Mouse (Mus musculus) MEL (cell line): ENCODE measurements around the gene Prkag2. TPM values are rescaled to one million over a fixed set of nuclear protein-coding genes. Genes with fewer than 3 reads are reported as not detected.

ENCODE experiments used
- DNase-seq: peaks from one replicate; pipeline ENCODE4 v3.0.0; 2011; ENCODE audit warnings: low read depth, low spot score
- H3K27ac ChIP-seq: 2 replicates; pipeline ENCODE4 v1.5.1; 2012; ENCODE audit warnings: low read depth, mild to moderate bottlenecking, control low read depth, low read length, moderate library complexity; ENCODE audit not compliant: control insufficient read depth
- H3K27me3 ChIP-seq, 2 experiments: fragments of 150-350 bp in 1 of 2; sonication (generic) in 1 of 2; 2 replicates each; pipeline ENCODE4 v1.6.1; 2012; ENCODE audit warnings: low read length in 2 of 2, mild to moderate bottlenecking in 2 of 2, improper control_type of control experiment in 1 of 2, moderate library complexity in 1 of 2; ENCODE audit not compliant: insufficient read depth in 2 of 2, control insufficient read depth in 1 of 2
- H3K36me3 ChIP-seq, 2 experiments: 2 replicates each; pipeline ENCODE4 v1.6.1; 2012 to 2014; ENCODE audit warnings: low read length in 2 of 2, improper control_type of control experiment in 1 of 2, inconsistent platforms in 1 of 2, mild to moderate bottlenecking in 1 of 2; ENCODE audit not compliant: insufficient read depth in 2 of 2, control insufficient read depth in 1 of 2
- H3K4me1 ChIP-seq, 2 experiments: fragments of 150-350 bp in 1 of 2; sonication (generic) in 1 of 2; 2 replicates each; pipeline ENCODE4 v1.6.1; 2012; ENCODE audit warnings: low read length in 2 of 2, improper control_type of control experiment in 1 of 2, mild to moderate bottlenecking in 1 of 2; ENCODE audit not compliant: insufficient read depth in 2 of 2, control insufficient read depth in 1 of 2
- H3K4me3 ChIP-seq, 2 experiments: fragments of 150-350 bp in 1 of 2; sonication (generic) in 1 of 2; 2 replicates each; pipeline ENCODE4 v1.5.1; 2012; ENCODE audit warnings: low read depth in 2 of 2, low read length in 2 of 2, mild to moderate bottlenecking in 2 of 2, moderate library complexity in 2 of 2, control low read depth in 1 of 2, improper control_type of control experiment in 1 of 2; ENCODE audit not compliant: control insufficient read depth in 1 of 2, insufficient read depth in 1 of 2
- H3K79me2 ChIP-seq: 2 replicates; pipeline ENCODE4 v1.6.1; 2012; ENCODE audit warnings: mild to moderate bottlenecking, low read length, moderate library complexity; ENCODE audit not compliant: control insufficient read depth, poor library complexity, insufficient read depth
- H3K9ac ChIP-seq: 2 replicates; pipeline ENCODE4 v1.6.1; 2012; ENCODE audit warnings: low read depth, mild to moderate bottlenecking, control low read depth, low read length, moderate library complexity; ENCODE audit not compliant: control insufficient read depth, poor library complexity, severe bottlenecking
- H3K9me3 ChIP-seq: fragments of 150-350 bp; sonication (generic); replicated peaks from 2 replicates; pipeline ENCODE4 v1.6.1; 2012; ENCODE audit warnings: mild to moderate bottlenecking, low read length, improper control_type of control experiment, moderate library complexity; ENCODE audit not compliant: insufficient read depth
- BHLHE40 ChIP-seq: IDR thresholded peaks from 2 replicates; pipeline ENCODE4 v1.6.1; 2012; ENCODE audit warnings: low read depth, mild to moderate bottlenecking, inconsistent platforms, low read length, improper control_type of control experiment, borderline replicate concordance
- CHD1 ChIP-seq: IDR thresholded peaks from 2 replicates; pipeline ENCODE4 v1.6.1; 2012; ENCODE audit warnings: low read depth, mild to moderate bottlenecking, inconsistent platforms, low read length, improper control_type of control experiment
- CHD2 ChIP-seq: IDR thresholded peaks from 2 replicates; pipeline ENCODE4 v1.6.1; 2011; ENCODE audit warnings: low read length, improper control_type of control experiment
- CTCF ChIP-seq, 3 experiments: IDR thresholded peaks in 2 of 3; conservative IDR thresholded peaks in 1 of 3; 2 replicates each; pipeline ENCODE4 v1.5.1; 2011 to 2012; ENCODE audit warnings: low read length in 3 of 3, low read depth in 2 of 3, mild to moderate bottlenecking in 2 of 3, improper control_type of control experiment in 1 of 3, inconsistent platforms in 1 of 3, mixed read lengths in 1 of 3, moderate library complexity in 1 of 3; ENCODE audit not compliant: control insufficient read depth in 1 of 3, insufficient read depth in 1 of 3, poor library complexity in 1 of 3, severe bottlenecking in 1 of 3
- ETS1 ChIP-seq: IDR thresholded peaks from 2 replicates; pipeline ENCODE4 v1.6.1; 2012; ENCODE audit warnings: low read depth, mild to moderate bottlenecking, inconsistent platforms, low read length, improper control_type of control experiment, moderate library complexity
- GABPA ChIP-seq: IDR thresholded peaks from 2 replicates; pipeline ENCODE4 v1.6.1; 2012; ENCODE audit warnings: low read depth, mild to moderate bottlenecking, inconsistent platforms, low read length, improper control_type of control experiment, moderate library complexity
- GATA1 ChIP-seq: IDR thresholded peaks from 2 replicates; pipeline ENCODE4 v1.6.1; 2011; ENCODE audit warnings: low read depth, low read length, improper control_type of control experiment
- KAT2A ChIP-seq: conservative IDR thresholded peaks from 2 replicates; pipeline ENCODE4 v1.6.1; 2012; ENCODE audit warnings: low read depth, low read length, improper control_type of control experiment, inconsistent platforms
- MAZ ChIP-seq: IDR thresholded peaks from 2 replicates; pipeline ENCODE4 v1.6.1; 2012; ENCODE audit warnings: low read depth, mild to moderate bottlenecking, inconsistent platforms, low read length, improper control_type of control experiment
- MYB ChIP-seq: IDR thresholded peaks from 2 replicates; pipeline ENCODE4 v1.6.1; 2011; ENCODE audit warnings: mild to moderate bottlenecking, low read depth, low read length, improper control_type of control experiment
- MYC ChIP-seq: IDR thresholded peaks from 2 replicates; pipeline ENCODE4 v1.6.1; 2011; ENCODE audit warnings: low read depth, mild to moderate bottlenecking, low read length, improper control_type of control experiment, moderate library complexity
- NELFE ChIP-seq: IDR thresholded peaks from 2 replicates; pipeline ENCODE4 v1.6.1; 2011; ENCODE audit warnings: low read depth, low read length, improper control_type of control experiment
- NRF1 ChIP-seq: IDR thresholded peaks from 2 replicates; pipeline ENCODE4 v1.6.1; 2014; ENCODE audit warnings: low read depth, mild to moderate bottlenecking, inconsistent platforms, low read length, improper control_type of control experiment, moderate library complexity; ENCODE audit not compliant: poor library complexity, insufficient read depth, severe bottlenecking
- POLR2A ChIP-seq, 2 experiments: IDR thresholded peaks; 2 replicates each; pipeline ENCODE4 v1.6.1; 2011 to 2012; ENCODE audit warnings: low read length in 2 of 2, mild to moderate bottlenecking in 2 of 2, control low read depth in 1 of 2, improper control_type of control experiment in 1 of 2, low read depth in 1 of 2, moderate library complexity in 1 of 2; ENCODE audit not compliant: control insufficient read depth in 1 of 2, insufficient read depth in 1 of 2, poor library complexity in 1 of 2
- POLR2AphosphoS5 ChIP-seq: IDR thresholded peaks from 2 replicates; pipeline ENCODE4 v1.6.1; 2012; ENCODE audit warnings: low read depth, borderline replicate concordance, mild to moderate bottlenecking, inconsistent platforms, low read length, moderate library complexity, mixed read lengths
- RAD21 ChIP-seq: IDR thresholded peaks from 2 replicates; pipeline ENCODE4 v1.6.1; 2011; ENCODE audit warnings: mild to moderate bottlenecking, low read depth, low read length, improper control_type of control experiment
- TBP ChIP-seq: IDR thresholded peaks from 2 replicates; pipeline ENCODE4 v1.8.0; 2011; ENCODE audit warnings: low read depth, low read length, improper control_type of control experiment
- TCF12 ChIP-seq: IDR thresholded peaks from 2 replicates; pipeline ENCODE4 v1.6.1; 2014; ENCODE audit warnings: low read depth, mild to moderate bottlenecking, inconsistent platforms, low read length, improper control_type of control experiment, moderate library complexity
- UBTF ChIP-seq: IDR thresholded peaks from 2 replicates; pipeline ENCODE4 v1.6.1; 2012; ENCODE audit warnings: low read depth, mild to moderate bottlenecking, inconsistent platforms, low read length, improper control_type of control experiment, moderate library complexity, borderline replicate concordance; ENCODE audit not compliant: insufficient read depth
- USF2 ChIP-seq, 2 experiments: IDR thresholded peaks; 2 replicates each; pipeline ENCODE4 v1.6.1; 2011 to 2012; ENCODE audit warnings: improper control_type of control experiment in 2 of 2, low read length in 2 of 2, borderline replicate concordance in 1 of 2, inconsistent platforms in 1 of 2, low read depth in 1 of 2, mild to moderate bottlenecking in 1 of 2; ENCODE audit not compliant: insufficient read depth in 1 of 2
- ZMIZ1 ChIP-seq: IDR thresholded peaks from 2 replicates; pipeline ENCODE4 v1.6.1; 2012; ENCODE audit warnings: low read depth, mild to moderate bottlenecking, inconsistent platforms, low read length, improper control_type of control experiment, moderate library complexity
- polyA plus RNA-seq, 2 experiments: library from polyadenylated mRNA; stranded (reverse) in 1 of 2; unstranded in 1 of 2; fragments of >175 nt in 1 of 2; fragments of >200 nt in 1 of 2; gene quantifications; 2 replicates each; pipeline versions ENCODE4 v1.2.1 to v1.2.4; 2012; ENCODE audit warnings: low replicate concordance in 2 of 2, low read depth in 1 of 2; ENCODE audit not compliant: insufficient read length in 2 of 2, insufficient read depth in 1 of 2, missing spikeins in 1 of 2
- total RNA-seq: library from RNA; depleted of rRNA; stranded (reverse); fragments of 300-350 nt; gene quantifications from 2 replicates; pipeline ENCODE4 v1.2.3, GENCODE M21; 2012

Gene Prkag2
- total and polyA plus RNA-seq, 3 experiments, result 8.0 to 27.9 TPM; not detected in 1

GRCm38 (mm10) chr5:24986956-24987355 lies 113.5 kb downstream of the Prkag2 start:
- TF ChIP-seq UBTF (no peak), CTCF (IDR thresholded peaks at IDR 0.05 in 2 of 3, conservative IDR thresholded peaks at IDR 0.05 in 1 of 3; ENCODE audit: control insufficient read depth in 1 of 3, insufficient read depth in 1 of 3, low read depth in 2 of 3, low read length in 3 of 3, poor library complexity in 1 of 3, severe bottlenecking in 1 of 3) (no peak), RAD21 (no peak), MAZ (no peak), CHD1 (no peak), GABPA (no peak), NELFE (no peak), POLR2A (IDR thresholded peaks at IDR 0.05; ENCODE audit: control insufficient read depth in 1 of 2, insufficient read depth in 1 of 2, low read depth in 1 of 2, low read length in 2 of 2, poor library complexity in 1 of 2) (no peak), KAT2A (no peak), ZMIZ1 (no peak), ETS1 (no peak), CHD2 (no peak), POLR2AphosphoS5 (no peak), NRF1 (no peak)
- TF ChIP-seq, all 39 proteins: peak for 0
- H3K27ac ChIP-seq, result no peak overlapping the region
- no peak overlapping the region for H3K4me3 ChIP-seq
- no peaks in the 10 kb centered on the region for H3K9me3 ChIP-seq
- DNase-seq, result no peak
- H3K79me2 ChIP-seq, result no peaks in the 10 kb centered on the region
- H3K36me3 ChIP-seq, result peaks cover 0 to 17% of the 10 kb centered on the region in 2 experiments; a peak in 2 of 4 replicates
- peaks cover 11 to 27% of the 10 kb centered on the region in 2 experiments for H3K4me1 ChIP-seq
- H3K27me3 ChIP-seq, result no peaks in the 10 kb centered on the region
- no peak overlapping the region for H3K9ac ChIP-seq

- H3K36me3 ChIP-seq, result peaks cover 0 to 17% of the 10 kb centered on the region in 2 experiments; a peak in 2 of 4 replicates
- H3K79me2 ChIP-seq, result no peaks in the 10 kb centered on the region
- H3K9ac ChIP-seq, result no peak overlapping the region
- H3K4me1 ChIP-seq, result peaks cover 11 to 27% of the 10 kb centered on the region in 2 experiments
- H3K4me3 ChIP-seq, result no peak overlapping the region
- H3K27ac ChIP-seq, result no peak overlapping the region
- TF ChIP-seq TCF12 (no peak), POLR2A (IDR thresholded peaks at IDR 0.05; ENCODE audit: control insufficient read depth in 1 of 2, insufficient read depth in 1 of 2, low read depth in 1 of 2, low read length in 2 of 2, poor library complexity in 1 of 2) (no peak), GATA1 (no peak), TBP (no peak), ZMIZ1 (no peak), BHLHE40 (no peak), CHD2 (no peak), ETS1 (no peak), USF2 (IDR thresholded peaks at IDR 0.05; ENCODE audit: borderline replicate concordance in 1 of 2, insufficient read depth in 1 of 2, low read depth in 1 of 2, low read length in 2 of 2) (no peak), MYB (no peak), MYC (no peak)
- no peaks in the 10 kb centered on the region for H3K9me3 ChIP-seq
- no peaks in the 10 kb centered on the region for H3K27me3 ChIP-seq
- DNase-seq, result no peak
Measured at GRCm38 (mm10) chr5:24986204-24986940, 114.1 kb downstream of the Prkag2 start.
